Mouse (Mus musculus) induced T-regulatory cell, adult 2 months (primary cell): ENCODE measurements around the gene Gdap1l1.

Experiments
- DNase-seq: peaks from one replicate; pipeline ENCODE4 v3.0.0-alpha.2; 2012; ENCODE audit warnings: low read depth

The Gdap1l1 gene

DNA sequence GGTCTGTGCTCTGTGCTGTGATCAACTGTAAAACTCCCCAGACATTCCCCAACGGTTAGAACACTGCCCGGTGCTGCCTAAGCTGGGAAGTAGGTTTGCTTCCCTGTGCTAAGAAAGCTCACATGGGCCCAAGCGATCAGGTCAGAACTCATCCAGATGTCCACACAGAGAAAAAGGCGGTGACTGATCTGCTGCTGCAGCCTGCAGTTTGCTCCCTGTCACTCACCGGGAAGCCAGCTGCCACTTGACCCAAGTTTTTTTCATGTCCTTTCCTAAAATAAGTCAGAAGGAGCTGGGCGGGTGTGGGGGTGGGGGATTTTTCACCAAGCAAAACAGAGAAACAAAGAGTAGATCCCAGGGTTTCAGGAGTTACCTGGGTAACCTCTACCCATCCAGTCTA lies 26.3 kb downstream of the Gdap1l1 start:
- DNase-seq, result no peak

DNA sequence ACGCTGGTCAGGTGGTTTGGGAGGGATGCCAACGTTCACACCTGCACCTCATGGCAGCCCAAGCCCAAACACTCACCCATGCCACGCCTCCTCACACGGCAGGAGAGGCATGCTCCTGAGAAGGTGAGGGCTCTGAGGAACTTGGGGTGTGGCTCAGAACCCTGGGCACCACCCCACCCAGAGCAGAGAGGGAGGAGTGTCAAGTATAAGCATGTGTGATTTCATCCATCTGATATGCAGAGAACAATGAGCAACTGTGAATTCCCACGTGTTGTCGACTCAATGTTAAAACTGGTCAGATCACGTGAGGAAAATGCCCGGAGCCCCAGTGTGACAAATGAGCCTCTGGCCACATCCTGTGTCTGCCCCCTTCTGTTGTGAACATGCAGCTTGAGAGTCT lies 28.5 kb downstream of the Gdap1l1 start:
- DNase-seq, result no peak

DNA sequence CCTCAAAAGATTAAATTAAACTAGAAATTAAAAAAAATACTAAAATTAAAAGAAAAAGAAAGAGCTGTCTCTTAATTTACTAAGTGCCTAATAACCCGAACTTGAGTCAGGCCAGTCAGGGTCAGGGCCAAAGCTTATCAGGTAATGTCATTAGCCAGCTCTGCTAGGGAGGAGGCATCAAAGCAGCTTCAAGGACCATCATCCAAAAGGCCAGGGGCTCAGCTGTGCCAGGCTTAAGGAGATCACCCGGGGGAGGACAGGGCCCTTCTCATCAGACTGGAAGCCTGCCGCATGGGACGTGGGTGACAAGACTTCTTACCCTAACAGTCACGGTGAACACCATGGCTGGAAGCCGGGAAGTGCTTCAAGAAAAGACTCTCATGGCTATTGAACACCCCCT lies 29.3 kb downstream of the Gdap1l1 start:
- DNase-seq, result no peak

DNA sequence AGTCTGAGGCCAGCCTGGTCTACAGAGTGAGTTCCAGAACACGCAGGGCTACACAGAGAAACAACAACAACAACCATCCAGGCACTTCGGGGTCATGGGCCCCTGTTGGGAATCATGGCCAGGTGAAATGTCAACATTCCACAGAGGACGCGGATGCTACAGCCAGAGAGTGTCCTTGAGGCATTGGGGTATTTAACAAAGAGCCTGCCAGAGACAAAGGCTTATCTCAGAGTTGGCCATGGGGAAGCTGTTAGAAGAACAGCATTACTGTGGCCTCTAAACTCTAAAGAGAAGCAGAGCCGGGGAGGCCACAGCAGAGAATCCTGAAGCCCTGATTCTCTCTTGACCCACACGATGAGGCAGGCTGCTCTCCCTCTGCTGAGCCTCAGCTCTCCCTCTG lies 30.6 kb downstream of the Gdap1l1 start:
- no peak for DNase-seq

DNA sequence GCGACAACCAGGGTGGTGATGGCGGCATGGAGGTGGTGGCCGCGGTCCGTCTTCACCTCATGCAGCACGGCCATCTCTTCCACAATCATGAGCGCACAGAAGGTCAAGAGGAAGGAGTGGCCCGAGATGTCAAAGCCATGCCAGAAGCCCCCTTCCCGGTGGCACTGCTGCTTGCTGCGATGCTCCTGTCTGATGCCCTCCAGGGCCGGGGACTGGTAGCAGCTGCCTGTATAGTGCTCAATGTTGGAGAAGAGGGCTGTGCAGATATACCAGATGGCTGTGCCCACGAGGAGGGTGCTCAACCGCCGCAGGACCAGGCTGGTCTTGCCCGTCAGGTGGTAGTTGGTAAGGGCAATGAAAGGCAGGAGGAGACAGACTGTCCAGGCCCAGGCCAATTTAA lies 31.4 kb downstream of the Gdap1l1 start:
- no peak for DNase-seq

DNA sequence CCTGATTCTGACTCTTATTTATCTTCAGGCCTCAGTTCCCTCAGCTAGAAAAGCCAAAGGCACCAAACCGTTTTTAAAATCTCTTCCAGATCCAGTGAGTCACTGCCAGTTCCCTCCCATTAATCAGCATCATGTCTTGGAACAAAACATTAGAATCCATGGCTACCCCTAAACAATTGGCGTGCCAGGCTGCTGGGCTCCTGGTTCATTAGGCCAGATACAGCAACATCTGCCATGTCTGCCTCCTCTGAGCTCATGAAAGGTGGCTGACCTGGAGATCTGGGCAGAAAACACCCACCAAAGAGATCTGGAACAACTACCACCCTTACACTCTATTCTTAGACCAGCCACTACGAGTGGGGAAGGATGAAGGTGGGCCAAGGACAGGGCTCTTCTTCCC lies 32.9 kb downstream of the Gdap1l1 start:
- DNase-seq, result no peak

DNA sequence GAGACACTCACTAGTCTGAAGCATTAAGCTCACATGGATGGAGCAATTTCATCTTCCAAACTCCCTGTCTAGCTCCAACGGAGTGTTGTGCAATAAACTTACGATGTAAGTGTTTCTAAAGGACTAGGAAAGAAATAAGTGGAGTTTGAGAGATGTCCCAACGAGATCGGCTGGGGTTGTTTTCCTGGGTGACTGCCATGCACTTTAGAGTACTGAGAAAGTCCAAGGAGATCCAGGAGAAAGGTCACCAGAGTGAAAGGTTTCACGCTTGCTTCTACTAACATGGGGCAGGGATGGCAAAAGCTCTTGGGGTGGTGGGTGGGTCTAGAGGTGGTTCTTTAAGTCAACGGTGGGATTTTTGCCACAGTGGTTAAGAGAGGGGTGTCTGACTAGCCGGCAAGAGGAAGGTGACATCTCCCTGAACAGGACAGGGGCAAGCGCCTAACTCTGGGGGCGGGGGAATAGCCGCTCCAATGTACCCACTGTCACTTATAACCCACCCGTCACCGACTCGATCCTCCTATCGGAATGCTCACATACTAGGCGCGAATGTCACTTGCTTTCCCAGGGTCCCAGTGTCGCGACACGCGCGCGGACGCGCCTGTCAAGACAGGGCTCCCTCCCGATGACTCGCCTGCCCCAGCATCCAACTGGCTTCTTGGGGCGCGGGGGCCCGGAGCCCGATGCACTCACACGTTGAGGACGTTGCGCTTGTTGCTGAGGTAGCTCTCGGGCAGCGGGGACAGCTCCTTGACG lies 33.6 kb downstream of the Gdap1l1 start:
- no peak for DNase-seq

DNA sequence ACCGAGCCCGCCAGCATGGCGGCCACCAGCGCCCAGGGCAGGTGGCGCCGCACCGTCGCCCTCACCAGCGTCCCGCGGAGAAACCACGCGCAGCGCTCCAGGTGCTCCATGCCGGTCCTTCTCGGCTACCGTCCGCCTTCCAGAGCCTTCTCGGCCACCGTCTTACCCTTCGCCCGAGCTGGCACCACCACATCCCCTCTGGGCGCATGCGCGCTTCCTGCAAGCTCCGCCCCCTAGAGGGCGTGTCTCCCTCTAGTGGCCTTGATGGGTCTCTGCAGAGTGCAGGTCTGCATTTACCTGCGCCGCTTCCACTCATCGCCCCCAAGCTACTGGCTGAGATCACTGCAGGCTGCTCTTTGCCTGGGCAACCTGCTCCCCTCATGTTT lies 34.2 kb downstream of the Gdap1l1 start, which contains the start of gene Fitm2:
Gene Fitm2 (minus strand): TSS at position 164 of the 386 bp plus-strand sequence.
- DNase-seq, result peak; percentile 99

DNA sequence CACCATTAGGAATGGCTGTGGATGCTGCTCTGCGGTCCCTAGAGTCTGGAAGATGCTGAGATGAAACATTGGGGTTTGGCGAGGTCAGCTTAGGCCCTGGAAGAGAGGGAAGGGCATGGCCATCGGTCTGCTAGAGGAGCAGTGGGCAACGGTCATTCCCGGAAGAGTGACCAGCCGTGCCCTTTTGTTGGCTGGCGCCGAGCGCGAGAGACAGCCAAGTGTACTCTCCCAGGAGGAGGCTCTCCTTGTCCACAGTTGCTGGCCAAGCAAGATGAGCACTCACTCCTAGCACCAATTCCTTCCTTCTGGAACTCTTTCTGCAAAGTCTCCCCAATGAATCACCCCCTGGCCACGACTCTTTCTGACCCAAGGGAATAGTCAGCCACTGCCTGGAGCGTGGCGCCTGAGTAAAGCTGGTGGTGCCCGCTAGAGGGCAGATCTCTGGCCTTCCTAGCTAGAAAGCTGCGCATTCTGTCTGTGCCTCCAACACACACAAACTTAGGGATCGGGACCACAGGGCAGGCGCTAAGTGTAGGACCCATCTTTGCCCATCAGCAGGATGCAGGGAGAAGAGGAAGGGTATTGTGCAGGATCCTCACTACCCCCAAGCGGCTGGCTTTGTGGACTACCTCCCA lies 42.0 kb downstream of the Gdap1l1 start:
- DNase-seq, result no peak

DNA sequence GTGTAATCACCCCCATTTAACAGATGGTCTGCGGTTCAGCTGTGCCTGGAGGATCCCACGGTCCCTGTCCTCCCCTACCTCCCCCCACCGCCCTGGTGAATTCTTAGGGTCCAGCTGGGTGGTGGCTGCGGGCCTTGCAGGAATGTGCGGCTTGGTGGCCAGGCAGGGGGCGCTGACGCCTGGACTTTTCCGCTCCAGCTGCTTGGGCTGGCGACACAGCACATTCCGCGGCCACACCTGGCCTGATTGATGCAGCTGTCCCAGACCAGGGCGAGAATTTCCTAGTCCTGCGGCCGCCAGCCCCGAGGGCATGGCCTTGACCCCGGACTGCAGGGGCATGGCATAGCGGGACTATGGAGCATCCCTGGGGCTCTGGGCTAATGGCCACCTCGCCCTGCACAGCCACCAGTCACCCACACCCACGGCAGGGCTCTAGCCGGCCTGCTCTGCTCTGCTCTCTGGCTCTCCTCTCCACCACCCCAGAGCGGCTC lies 43.3 kb downstream of the Gdap1l1 start:
- DNase-seq, result no peak

DNA sequence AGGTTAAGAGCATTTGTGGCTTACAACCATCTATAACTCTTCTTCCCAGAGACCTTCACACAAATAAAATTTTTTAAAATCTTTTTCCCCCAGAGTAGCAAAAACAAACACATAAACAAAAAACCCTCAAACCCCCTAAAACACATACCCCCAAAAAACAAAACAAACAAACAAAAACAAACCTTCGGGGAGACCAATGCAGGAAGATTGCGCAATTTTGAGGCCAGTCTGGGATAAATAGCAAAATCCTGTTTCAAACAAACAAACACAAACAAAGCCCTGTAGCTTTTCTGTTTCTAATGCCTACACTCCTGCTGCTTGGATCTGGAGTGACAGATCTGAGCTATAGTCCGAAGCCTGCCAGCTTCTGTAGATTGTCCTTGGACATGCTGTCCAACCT lies 49.1 kb downstream of the Gdap1l1 start:
- no peak for DNase-seq

DNA sequence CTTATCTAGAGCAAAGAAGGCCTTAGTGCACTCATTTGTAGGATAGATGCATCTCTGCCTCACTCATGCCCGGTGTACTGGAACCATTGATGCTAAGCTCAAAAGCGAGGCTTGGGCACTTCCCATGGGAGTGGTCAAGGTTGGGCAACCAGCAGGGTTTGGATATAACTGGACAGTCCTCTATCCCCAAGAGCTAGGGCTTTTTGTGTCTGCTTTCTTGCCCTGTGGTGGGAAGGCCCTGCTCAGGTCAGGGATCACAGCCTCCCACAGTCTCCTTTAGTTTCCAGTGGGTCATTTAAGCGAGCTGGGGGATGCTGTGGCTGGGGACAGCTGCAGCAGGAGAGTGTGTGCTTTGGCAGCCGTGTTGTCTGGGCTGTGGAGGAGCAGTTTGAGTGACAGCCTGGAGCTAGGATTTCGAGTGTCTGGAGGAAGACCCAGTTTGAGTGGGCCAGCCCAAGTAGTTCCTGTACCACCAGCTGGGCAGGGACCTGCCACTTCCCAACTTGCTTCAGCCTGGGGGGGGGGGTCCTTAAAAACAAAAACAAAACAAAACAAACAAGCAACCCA lies 51.5 kb downstream of the Gdap1l1 start:
- no peak for DNase-seq

DNA sequence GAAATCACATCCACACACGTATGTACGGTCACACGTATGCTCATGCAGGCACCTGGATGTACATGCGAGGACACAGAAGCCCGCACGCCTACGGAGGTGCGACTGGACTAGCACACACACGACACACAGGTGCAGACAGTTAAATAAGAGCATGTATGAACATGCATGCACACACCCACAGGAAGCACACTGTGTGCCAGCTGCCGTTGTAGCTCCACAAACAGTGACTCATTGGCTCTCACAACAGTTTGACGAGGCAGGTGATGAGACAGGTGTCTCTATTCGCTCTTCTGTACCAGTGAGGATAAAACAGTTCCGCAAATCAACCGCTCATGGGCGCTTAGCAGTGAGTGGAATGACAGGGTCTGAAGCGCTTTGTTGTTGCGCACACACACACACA lies 52.4 kb downstream of the Gdap1l1 start:
- no peak for DNase-seq

DNA sequence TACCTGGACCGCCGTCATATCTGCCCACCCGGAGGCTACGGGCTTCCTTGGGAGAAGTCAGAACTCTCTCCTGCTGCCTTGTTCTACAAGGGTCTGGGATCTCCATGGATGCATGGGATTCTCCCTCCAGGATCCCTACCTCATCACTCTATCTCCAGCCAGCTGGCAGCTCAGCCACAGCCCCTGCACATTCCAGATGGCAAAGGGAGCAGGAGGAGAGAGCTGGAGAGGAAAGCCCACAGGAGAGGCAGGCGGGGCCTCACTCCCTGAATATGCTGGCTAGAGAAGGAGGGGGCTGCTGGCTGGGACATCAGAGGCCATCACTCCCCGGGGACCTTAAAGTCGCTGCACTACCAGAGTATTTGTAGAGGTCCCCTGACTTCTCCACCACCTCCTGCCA lies 53.1 kb downstream of the Gdap1l1 start:
- DNase-seq, result no peak

DNA sequence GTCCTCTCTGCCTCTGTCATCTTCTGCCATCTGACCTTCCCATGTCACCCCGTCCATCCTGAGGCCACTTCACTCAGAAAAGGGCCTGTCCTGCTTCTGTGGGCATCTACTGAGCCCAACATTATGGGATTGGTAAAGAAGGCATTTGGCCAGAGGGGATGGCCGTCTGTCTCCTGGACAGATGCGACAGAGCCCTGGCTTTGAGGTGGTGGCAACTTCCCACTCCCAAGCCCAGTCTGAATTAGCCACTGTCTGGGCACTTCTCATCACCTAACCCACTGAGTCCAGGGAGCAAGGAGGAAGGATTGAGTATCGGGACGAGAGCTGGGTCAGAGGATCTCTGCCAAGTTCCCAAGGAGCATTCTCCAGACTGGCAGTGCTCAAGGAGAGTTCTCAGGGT lies 53.7 kb downstream of the Gdap1l1 start, which contains the start of gene R3hdml:
Gene R3hdml (plus strand): TSS at position 301 of the 400 bp plus-strand sequence.
- DNase-seq, result no peak

DNA sequence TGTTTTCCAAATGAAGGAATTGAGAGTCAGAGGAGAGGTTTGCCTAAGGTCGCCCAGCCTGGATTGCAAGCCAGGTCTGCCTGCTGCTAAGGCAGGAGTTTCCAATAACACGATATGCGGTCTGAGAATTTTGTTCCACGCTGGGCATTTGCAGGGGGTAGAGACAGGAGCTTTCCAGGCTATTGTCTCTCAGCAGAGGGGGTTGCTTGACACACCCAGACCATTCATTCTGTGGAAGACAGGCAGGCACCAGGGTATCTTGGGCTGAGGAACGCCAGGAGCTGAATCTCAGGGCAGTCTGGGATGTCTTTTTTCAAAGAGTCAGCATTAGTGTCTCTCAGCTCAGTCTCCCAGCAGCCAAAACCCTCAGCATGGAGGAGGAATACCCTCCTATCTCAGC lies 54.8 kb downstream of the Gdap1l1 start:
- DNase-seq, result no peak

DNA sequence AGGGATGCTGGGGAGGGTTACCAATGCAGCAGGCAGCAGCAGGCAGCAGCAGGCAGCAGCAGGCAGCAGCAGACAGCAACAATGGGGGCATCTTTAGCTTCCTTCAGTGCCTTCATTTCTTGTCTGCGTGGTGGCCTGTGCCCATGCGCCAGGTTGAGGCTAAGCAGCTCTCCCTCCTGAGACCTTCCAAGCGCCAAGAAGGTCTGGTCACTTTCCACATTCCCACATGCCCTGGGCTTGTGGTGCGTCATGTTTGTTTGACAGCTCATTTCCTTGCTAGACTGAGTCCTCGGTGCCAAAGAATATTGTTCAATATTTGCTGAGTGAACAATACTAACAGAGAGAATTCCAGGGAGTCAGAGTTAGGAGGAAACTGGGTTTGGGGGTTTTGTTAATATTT lies 55.7 kb downstream of the Gdap1l1 start:
- DNase-seq, result no peak

DNA sequence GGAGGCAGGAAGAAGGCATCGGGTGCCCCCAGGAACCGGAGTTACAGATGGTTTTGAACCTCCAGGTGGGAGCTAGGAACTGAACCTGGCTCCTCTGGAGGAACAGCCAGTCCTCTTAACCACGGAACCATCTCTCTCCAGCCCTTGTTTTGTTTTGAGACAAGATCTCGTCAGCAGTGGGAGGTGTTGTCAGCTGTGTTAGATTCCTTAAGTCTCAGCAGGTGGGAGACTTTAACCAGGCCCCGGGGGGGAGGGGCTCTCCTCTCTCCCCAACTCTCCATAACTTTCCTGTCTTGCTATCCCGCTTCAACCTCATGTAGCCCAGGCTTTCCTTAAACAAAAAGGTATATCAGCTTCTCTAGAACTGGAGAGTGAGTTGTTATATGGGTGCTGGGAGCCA lies 56.2 kb downstream of the Gdap1l1 start:
- no peak for DNase-seq

DNA sequence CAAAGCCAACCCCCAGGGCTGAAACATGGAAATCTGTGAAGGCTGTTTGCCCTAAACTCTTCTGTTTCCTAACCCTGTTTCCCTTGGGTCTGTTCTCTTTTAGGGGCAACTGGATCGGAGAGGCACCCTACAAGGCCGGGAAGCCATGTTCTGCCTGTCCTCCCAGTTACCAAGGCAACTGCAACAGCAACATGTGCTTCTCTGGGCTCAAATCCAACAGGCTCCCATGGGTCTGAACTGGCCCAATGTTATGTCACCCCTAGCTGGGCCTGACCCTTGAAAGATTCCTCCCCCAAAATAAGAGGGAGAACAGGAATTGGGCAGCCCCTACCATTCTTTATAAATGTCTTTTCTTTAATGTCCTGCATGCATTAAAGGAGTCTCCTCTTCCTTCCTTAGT lies 63.9 kb downstream of the Gdap1l1 start:
- DNase-seq, result no peak

DNA sequence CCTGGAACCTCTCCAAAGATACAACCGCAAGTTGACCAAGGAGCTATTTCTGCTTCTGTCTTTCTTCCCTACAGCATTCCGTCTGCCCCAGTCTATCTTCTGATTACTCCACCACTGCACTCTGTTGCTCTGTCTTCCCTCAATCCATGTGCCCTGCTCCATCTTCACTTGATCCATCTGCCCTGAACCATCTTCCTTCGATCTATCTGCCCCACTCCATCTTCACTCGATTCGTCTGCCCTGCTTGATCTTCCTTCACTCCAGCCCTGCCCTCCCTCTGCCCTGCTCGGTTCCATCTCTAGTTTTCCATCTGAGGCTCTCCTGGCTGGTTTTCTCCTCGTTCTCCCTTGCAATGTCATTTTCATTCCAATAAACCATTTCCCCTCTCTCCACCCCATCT lies 64.9 kb downstream of the Gdap1l1 start:
- DNase-seq, result no peak
